Mouse (Mus musculus): ENCODE results near the gene Vamp9. TPM values are rescaled to one million over a fixed set of nuclear protein-coding genes. Genes with fewer than 3 reads are reported as not detected.
A peak's percentile ranks its signal among the peaks of the same experiment; 100 is the strongest.

Vamp9 gene
- total RNA-seq (2021): not detected
- long read RNA-seq, experiment 1, partial matches to known transcripts: 0 of 1 reads
- long read RNA-seq, experiment 1, other reads (novel, unspliced or antisense): 1 of 1 reads
- long read RNA-seq, experiment 2, partial matches to known transcripts: 1 of 4 reads
- long read RNA-seq, experiment 2, other reads (novel, unspliced or antisense): 2 of 4 reads

DNA sequence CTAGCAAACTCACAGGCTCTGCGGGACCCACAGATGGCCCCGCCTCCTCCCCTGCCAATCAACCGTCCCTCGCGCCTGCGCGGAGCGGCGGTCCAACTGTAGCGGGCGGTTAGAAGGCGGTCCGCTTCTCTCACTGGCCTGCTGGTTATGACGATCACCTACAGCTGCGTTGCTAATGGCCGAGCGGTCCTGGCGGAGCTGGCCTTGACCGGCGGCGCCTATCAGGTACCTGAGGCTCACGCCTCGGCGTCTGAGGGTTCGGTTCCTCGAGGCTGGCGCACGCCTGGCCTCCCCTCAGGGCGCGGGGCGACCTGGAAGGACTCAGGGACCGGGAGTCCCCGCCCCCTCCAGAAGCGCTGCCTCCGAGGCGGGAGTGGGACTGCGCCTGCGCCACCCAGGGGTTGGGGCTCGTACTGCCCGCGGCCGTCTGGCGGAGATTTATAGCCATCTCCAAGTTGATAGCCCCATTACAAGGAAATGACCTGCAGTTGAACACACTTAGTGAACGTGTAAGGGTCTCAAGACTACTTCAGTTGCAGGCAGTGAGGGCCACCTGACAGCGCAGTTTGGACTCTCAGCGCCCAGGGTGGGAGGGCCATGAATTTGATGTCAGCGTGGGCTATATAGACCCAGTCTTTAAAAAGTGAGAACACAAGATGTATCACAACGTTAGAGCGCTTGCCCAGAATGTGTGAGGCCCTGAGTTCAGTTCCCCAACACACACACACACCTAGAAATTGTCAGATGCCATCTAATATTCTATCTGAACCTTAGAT lies at the start of gene Vamp9:
Vamp9 (plus strand) TSS at position 74 of the 776 bp plus-strand sequence.
- peak; percentile 95 for DNase-seq (ENCODE audit: low spot score in 2 of 2)

DNA sequence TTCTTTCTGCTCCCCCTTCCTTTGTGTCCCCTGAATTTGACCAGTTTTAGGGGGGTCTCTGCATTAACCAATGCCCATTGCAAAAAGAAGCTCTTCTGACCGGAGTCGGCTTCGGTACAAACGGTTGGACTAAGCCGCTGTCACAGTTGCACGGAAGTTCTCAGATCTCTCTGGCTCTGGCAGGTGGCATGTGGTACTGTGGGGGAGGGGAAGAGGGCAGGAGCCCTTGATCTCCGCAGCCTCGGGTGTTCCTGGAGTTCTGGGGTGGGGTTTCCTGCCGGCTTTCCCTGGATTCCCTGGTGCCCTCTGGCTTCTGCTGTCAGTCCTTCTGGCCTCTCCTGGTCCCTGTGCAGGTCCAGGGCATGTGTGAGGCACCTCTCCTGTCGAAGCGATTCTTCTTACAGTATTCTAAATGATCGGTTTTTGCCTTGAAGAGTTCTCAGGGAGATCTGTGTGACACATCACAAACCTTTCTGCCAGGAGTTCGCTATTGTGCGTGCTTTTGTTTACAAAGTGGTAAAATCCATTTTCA lies 48.9 kb upstream of the Vamp9 start:
- no peak for DNase-seq (ENCODE audit: low spot score in 2 of 2)

DNA sequence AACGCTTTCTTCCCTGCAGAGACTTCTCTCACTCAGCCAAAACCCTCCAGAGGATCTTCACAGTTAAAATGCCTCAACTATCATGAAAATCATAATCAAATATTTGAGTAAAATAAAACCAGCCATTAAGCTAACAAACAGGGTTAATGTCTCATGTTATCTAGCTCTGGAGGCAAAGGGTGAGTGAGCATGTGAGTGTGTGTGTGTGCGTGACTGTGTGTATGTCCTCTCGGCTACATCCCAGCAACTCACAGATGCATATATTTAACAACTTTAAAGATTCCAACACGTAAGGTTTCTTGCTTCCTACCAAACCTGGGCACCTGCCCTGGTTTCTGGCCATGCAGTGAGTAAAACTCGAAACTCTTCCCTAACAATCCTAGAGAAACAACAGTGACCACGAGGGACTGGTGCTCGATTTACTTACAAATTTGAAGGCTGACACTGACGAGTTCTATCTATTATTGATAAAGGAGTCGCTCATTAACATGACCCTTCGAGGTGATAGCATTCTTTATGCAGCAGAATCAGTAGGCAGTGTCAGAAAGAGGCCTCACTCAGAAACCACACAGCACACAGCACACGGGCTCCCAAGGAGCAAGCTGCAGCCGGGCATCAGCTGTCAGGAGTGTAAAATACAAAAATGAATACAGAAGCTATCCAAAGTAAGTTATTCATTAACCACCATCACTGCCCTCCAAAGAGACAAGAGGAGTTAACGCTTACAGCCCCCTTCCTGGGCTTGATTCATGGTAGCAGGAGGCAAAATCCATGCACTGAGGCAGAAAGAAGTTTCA lies 46.2 kb upstream of the Vamp9 start:
- DNase-seq (ENCODE audit: low spot score in 2 of 2): no peak

DNA sequence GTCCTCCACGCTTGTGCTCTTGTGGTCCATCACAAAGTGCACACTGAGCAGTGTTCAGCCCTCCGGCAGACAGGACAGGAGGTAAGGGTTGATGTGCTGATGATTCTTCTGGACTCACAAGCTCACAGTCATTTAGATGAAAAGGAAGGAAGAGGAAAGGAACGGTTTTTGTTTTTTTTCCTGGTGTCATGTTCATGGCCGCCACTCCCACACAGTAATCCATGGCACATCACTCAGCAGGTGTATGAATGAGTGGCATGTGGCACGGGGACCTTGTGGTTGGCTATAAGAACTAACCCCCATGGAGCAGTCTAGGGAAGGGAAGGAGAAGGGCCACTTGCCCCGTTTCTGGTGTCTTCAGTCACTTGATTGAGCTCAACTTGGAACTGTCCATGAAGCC lies 44.2 kb upstream of the Vamp9 start:
- DNase-seq (ENCODE audit: low spot score in 2 of 2): no peak

DNA sequence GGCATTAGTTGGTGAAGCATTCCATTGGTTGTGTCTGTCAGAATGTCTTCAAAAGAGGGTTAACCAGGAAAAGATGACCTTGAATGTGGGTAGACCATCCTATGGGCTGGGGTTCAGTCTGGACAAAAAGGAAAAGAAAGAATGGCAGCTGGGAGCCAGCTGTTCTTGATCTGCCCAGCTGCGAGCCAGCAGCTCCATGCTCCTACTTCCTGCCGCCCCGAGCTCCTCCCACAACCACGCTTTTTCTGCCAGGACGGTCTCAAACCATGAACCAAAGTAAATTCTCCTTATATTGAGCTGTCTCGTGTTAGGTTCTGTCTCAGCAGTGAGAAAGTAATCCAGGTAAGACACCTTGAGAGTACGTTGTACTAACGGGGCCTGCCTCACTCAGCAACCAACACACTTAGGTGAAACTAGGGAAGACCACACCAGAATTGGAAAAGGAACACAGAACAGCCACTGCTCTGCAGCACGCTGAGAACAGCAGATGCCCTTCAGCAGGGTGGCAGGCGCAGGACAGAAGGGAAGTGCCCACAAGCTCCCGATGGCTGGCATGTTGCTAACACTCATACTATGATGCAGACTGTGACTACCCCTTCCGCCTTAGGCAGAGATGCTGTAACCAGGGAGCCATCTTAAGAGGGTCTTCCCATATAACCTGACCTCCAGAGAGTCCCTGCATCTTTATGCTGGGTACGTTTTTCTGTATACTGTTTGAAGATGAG lies 42.2 kb upstream of the Vamp9 start:
- DNase-seq (ENCODE audit: low spot score in 2 of 2): no peak

DNA sequence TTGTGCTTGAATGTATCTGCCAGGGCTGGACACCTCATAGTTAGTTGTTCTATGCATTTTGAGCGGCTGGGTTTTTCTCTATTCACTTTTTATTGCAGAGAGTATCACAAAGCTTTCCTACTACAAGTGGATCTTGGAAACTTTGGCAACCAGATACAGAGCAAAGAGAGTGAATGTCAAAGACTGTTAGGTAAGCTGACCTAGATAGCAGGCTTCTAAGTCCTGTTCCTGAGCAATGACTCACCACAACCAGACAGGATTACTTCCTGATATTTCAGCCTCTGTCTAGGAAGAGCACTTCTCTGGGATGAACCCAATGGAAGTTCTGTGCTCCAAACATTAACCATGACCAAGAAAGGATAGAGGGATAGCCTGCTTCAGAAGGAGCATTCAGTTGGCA lies 40.3 kb upstream of the Vamp9 start:
- DNase-seq (ENCODE audit: low spot score in 2 of 2): no peak

DNA sequence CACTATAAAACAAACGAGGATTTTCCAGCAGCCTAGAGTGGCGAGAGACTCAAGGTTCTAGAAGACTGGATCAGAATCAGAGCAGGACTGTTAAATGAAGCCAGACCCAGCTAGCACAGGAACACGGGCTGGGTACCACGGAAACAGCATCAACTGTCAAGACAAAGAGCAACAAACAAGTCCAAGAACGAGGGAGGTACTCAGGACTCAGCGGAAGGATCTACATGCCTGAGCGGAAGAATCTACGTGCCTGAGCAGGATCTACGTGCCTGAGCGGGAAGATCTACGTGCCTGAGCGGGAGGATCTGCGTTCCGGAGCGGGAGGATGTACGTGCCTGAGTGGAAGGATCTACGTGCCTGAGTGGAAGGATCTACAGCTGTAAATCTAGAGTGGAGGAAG lies 37.8 kb upstream of the Vamp9 start:
- DNase-seq (ENCODE audit: low spot score in 2 of 2): no peak

DNA sequence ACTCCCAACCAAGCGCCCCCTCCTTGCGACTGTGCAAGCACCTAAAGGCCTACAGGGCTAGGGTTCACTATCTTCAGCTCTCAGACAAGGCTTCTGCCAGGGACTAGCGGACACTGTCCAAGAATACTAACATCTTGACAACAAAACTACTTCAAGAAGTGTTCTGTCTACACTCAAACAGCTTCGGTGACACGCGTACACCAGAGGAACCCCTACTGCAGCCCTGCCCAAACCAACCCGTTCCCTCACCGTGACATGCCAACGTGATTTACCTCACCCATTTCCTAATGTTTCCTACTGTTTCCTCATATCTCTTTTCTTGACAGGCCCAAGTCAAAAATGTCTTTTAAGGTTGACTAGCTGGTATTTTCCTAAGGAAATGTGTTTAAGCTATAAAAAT lies 37.1 kb upstream of the Vamp9 start:
- DNase-seq (ENCODE audit: low spot score in 2 of 2): no peak

DNA sequence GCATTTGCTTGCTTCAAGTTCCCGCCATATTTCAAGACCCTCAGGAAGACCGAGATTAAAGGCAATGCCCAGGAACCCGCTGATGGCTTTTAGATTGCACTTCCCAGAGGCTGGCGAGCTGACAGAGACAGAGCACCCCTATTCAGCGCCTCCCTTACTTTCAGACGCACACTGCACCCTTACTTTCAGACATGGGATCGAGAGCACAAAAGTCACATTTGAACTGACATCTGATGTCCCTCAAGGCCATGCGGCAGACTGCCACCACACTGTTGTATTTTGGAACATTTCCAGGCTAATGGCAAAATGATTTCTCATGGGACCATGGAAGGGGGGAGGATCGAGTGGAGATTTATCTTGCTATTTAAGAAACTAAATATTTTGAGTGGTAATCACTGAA lies 28.5 kb upstream of the Vamp9 start:
- no peak for DNase-seq (ENCODE audit: low spot score in 2 of 2)

DNA sequence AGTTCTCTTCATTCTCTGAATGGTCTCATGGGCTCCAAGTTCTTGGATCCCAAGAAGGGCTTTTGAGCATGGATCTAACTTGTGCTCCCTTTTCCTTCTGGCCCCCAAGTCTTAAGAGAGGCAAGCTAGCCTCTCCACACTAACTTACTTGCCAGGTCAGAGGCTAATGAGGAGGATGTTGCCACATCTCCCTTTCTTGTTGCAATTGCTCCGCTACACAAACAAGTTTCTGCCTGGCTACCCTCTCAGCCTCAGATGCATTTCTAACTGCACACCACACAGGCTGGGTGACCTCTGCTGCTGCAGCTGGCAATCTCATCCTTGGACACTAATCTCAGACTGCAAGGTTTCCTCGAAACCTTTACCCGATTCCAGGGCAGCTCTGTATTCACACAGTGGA lies 23.6 kb upstream of the Vamp9 start:
- no peak for DNase-seq (ENCODE audit: low spot score in 2 of 2)

DNA sequence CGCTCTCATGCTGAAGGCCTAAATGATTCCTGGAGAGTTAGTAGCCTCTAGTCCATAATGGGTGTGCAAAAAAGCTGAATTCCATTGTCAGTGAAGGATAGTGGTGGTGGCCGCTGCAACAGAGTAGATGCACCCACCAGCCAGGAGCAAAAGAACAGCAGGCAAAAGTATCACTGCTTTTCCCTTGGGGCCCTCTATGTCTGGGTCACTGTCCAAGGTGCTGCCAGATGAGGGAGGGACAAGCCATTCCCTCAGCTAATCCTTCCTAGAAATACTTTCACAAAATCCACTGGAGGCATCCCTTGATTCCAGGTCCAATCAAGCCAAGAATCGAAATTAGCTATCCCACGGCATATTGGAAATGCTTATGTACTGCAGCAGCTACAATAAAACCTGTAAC lies 22.0 kb upstream of the Vamp9 start:
- no peak for DNase-seq (ENCODE audit: low spot score in 2 of 2)

DNA sequence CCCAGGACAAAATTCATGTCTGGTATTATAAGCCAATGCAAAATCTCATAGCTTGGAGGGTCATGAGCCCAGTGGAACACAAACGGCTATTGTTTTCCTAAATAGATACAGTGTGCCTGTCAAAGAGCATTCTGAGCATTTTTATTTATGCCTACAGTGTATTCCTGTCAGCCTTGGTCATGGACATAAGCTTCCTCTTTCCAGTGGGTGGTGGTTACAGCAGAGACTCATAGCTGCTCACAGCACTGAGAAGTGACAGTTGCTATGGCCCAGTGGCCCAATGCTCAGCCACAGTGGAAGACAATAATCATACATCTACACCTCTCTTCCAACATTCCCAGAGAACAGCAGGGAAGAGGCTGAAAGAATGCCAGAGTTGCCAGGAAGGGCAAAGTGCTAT lies 18.9 kb upstream of the Vamp9 start:
- DNase-seq (ENCODE audit: low spot score in 2 of 2): no peak

DNA sequence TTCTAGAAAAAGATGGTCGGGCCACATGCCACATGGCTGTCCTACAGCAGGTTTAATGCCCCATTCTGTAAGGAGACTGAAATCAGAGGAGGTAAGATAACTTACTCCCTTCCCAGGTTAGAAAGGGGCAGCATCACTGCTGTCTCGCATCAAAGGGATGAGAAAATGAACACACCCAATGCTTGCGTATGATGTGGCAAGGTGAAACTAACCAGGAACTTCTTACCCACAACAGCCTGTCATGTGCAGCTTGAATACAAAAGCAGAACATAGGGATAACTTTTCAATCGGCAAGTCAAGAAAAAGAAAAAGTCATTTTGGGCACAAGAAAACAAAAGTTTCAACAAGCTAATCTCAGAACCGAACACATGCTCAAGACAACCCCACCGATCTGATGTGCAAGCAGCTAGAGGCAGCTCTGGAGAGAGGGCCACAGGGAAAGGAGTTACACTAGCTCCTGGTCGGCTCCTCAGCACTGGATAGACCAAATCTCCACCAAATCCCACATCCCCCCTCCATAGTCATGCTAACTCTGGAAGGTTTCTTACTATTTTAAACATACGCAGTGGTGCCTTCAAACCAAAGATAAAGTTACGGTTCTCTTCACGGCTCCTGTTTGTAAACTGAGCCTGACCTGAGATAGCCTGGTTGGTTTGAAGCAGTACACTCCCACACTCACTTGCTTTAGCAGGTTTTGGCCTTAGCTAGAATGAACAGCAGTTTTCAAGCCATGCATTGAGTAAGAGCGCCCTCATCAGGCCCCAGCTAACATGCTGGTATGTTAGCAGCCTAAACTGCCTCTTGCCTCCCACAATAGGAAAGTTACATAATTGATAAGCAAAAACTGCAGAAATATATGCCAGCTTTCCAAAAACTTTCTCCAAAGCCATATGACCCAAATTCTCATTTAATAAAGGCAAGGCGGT lies 14.3 kb upstream of the Vamp9 start:
- DNase-seq (ENCODE audit: low spot score in 2 of 2): peak; percentile 75 to 80

DNA sequence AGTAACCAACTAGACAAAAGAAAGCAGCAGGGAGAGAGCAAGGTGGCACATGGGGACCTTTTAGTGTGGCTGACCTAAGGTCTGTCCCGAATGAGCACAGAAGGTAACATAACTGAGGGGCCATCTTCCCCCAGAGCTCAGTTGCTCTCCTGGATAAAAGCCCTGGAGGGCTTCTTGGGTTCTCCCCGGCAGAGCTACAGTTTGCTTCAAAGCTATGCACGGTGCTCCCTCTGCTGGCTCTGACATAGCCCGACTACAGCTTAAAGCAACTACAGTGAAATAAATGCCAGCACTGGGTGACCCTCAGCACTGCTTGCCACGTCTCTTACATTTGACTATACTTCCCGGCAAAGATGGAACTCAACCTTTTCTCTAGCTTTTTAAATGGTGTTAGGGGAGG lies 6.0 kb upstream of the Vamp9 start:
- peak; percentile 50 to 69 for DNase-seq (ENCODE audit: low spot score in 2 of 2)

DNA sequence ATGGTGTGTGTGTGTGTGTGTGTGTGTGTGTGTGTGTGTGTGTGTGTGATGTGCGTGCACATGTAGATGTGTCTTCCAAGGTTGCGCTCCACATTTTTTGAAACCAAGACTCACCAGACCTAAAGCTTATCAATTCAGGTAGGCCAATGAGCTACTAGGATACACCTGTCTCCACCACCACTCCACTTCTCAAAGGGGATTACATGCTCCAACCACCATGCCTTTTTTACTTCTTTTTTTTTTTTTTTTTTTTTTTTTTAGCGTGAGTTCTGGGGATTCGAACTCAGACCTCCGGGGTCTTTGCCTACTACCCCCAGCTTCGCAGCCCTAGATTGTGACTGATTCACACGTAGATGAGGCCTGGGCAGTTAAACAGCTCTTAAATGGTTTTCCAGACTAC lies 323 bp upstream of the Vamp9 start:
- DNase-seq (ENCODE audit: low spot score in 2 of 2): no peak

DNA sequence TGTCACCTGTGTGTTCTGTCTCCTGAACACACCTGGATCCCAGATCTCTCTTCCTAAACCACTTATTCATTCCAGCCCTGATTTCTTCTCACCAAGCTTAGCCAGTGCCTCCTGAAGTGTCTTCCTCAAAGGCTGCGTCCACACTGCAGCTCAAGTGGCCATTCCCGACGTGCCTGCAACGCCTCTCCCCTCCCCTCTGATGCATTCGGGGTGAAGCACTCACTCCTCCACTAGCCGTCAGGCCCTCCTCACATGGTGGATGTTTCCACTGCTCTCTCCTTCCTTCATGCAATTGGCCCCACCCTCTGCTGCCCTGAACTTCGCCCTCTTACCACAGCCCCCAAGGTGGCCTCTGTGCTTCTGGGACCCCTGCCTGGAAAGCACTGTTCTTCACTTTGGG lies 9.4 kb downstream of the Vamp9 start:
- no peak for DNase-seq (ENCODE audit: low spot score in 2 of 2)

DNA sequence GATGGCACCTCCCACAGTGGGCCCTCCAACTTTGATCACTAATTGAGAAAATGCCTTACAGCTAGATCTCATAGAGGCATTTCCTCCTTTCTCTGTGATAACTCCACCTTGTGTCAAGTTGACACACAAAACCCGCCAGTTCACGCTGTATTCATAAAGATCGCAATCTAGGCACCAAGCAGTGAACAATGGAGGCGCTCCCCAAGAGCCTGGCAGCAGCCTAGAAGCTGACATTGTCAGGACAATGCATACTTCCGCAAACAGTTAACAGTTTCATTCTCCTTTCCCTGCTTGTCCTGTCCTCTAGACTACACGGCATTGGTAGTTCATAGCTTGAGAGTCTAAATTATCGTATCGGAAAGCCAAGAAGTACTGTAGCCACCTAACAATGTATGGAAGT lies 16.0 kb downstream of the Vamp9 start:
- no peak for DNase-seq (ENCODE audit: low spot score in 2 of 2)

DNA sequence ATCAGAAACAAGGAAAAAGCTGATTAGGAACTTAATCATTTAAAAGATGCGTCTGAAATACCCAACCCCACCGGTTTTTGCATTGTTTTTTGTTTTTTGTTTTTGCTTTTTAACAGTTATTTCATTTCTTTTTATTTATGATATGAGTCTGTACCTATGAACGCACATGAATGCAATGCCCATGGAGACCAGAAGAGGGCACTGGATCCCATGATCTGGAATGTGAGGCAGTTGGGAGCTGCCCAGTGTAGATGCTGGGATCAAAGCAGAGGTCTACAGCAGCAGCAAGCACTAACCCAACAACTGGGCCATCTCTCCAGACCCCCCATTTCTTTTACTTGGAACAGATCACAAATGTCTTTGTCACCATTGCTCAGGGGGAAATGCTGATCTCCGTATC lies 21.9 kb downstream of the Vamp9 start:
- DNase-seq (ENCODE audit: low spot score in 2 of 2): no peak

DNA sequence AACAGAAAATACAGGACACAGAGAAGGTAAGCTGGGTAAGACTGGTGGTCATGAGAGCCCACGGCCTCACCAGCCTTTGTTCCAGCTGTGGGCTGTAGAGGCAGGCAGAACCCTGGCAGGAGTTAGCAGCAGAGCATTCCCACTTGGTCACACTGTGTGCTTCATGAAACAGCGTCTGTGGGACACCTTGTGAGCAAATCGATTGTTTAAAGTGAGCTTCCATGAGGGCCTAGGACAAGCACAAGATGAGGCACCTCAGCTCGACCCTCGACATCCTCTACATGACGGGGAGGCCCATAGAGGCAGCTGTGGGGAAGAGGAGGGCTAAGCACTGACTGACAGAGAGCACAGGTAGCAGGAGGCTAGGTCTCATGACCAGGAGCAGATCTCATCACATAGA lies 25.9 kb downstream of the Vamp9 start:
- no peak for DNase-seq (ENCODE audit: low spot score in 2 of 2)

DNA sequence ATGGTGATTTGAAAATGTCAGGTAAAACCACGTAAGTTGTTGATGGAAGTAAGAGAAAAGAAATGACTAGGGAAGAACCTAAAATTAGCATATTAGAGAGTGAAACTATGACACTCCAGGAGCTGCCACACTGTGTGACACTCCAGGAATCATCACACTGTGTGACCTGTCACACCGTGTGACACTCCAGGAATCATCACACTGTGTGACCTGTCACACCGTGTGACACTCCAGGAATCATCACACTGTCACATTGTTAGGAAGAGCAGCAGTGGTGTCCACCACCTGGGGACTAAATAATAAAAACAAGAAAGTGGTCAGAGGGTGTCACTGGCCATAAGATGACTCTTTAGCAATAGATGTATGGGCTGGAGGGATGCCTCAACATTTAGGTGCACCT lies 33.4 kb downstream of the Vamp9 start:
- no peak for DNase-seq (ENCODE audit: low spot score in 2 of 2)
